Mouse (Mus musculus): ENCODE measurements around the gene Rasgrp2. TPM values are rescaled to one million over a fixed set of nuclear protein-coding genes. Genes with fewer than 3 reads are reported as not detected.

The Rasgrp2 gene
- polyA plus RNA-seq, 1 experiment from 2014 or later: 38.5 TPM

DNA sequence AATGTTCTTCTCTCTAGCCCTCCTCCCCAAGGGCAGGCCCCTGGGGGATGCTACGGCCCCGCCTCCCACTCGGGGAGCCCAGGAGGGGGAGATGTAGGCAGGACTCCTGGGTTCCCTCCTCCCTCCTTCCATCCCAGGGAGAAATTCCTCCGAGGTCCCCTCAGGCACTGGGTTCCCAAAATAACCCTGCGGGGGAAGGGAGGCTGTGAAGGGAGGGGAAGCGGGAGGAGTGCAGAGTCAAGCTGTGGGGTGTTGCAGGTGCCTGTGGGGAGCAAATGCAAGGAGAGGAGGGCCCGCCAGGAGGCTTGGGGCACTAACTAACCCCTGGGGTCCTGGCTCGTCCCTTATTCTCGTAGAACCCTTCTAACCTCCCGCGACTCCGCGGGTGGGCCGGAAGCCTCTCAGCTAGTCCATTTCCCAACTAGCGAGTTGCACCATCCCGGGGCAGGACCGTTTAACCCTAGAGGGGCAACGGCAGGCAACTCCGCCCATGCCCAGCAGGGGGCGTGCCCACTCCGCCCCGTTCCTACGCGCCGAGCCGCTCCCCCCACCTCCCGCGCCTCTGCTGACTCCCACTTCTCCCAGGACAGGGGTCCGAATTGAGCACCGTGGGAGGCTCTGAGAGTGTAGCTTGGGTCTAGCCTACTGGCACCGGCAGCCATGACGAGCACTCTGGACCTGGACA is 2.1 kb downstream of the Rasgrp2 start:
- peak; percentile 91 for TF ChIP-seq CTCF (IDR thresholded peaks at IDR 0.05; ENCODE audit: low read depth)

GRCm38 (mm10) chr19:6401951-6402350 is 2.8 kb downstream of the Rasgrp2 start:
- WGBS: 6% methylated on average over 9 of the region's 9 CpGs
- Histone ChIP-seq H3K27me3 (replicated peaks; ENCODE audit: control insufficient read depth, insufficient read depth, low read length) (peaks cover 30% of the 10 kb centered on the region), H3K9me3 (ENCODE audit: control insufficient read depth) (no peaks in the 10 kb centered on the region), H3K4me1 (replicated peaks; ENCODE audit: control insufficient read depth, insufficient read depth, low read length) (peaks cover 14% of the 10 kb centered on the region; the same call in 1 of the 2 replicates), H3K9ac (ENCODE audit: low read depth, low read length) (0 out of 2 replicates have a peak overlapping the region, but pooled peaks have one; percentile 0), H3K36me3 (ENCODE audit: control insufficient read depth, insufficient read depth) (no peaks in the 10 kb centered on the region), H3K4me3 (ENCODE audit: low read depth, low read length) (peak overlapping the region; percentile 52), H3K4me2 (replicated peaks; ENCODE audit: low read depth) (peak overlapping the region; percentile 78), H3K27ac (ENCODE audit: low read depth, low read length) (no peak overlapping the region)
- no peak for TF ChIP-seq CTCF (IDR thresholded peaks at IDR 0.05; ENCODE audit: low read depth)
- no peak for ATAC-seq

More for the DNA sequence above, 2.1 kb downstream of the Rasgrp2 start:
- H3K27ac ChIP-seq (ENCODE audit: low read depth, low read length): no peak overlapping the region
- 1% methylated on average over 32 of the region's 32 CpGs for WGBS
- H3K27me3 ChIP-seq (replicated peaks; ENCODE audit: control insufficient read depth, insufficient read depth, low read length): peaks cover 30% of the 10 kb centered on the region
- H3K9ac ChIP-seq (ENCODE audit: low read depth, low read length): 0 out of 2 replicates have a peak overlapping the region, but pooled peaks have one; percentile 0
- H3K4me2 ChIP-seq (replicated peaks; ENCODE audit: low read depth): peak overlapping the region; percentile 78
- peaks cover 14% of the 10 kb centered on the region; the same call in 1 of the 2 replicates for H3K4me1 ChIP-seq (replicated peaks; ENCODE audit: control insufficient read depth, insufficient read depth, low read length)
- no peaks in the 10 kb centered on the region for H3K9me3 ChIP-seq (ENCODE audit: control insufficient read depth)
- no peaks in the 10 kb centered on the region for H3K36me3 ChIP-seq (ENCODE audit: control insufficient read depth, insufficient read depth)
- peak; percentile 37 for ATAC-seq
- peak overlapping the region; percentile 52 for H3K4me3 ChIP-seq (ENCODE audit: low read depth, low read length)

DNA sequence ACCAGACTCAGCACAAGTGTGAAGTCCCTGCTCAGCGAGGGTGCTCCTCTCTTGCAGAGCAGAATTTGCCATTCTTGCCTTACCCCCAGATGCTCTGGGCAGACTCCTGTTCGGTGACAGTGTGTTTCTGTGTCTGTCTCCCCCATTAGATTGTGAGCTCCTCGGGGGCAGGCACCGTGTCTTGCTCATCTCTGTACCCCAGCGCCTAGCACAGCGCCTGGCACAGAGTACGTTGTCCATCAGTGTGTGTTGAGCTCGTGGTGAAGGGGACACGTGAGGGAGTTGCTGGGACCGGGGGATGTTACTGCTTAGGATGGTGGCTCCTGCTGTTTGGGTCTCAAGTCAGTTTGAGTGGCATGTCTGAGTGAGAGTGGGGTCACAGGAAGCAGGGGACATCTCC is 4.7 kb downstream of the Rasgrp2 start:
- no peak for TF ChIP-seq CTCF (IDR thresholded peaks at IDR 0.05; ENCODE audit: low read depth)
- peaks cover 11% of the 10 kb centered on the region; the same call in 1 of the 2 replicates for H3K4me1 ChIP-seq (replicated peaks; ENCODE audit: control insufficient read depth, insufficient read depth, low read length)
- no peak overlapping the region for H3K4me3 ChIP-seq (ENCODE audit: low read depth, low read length)
- ATAC-seq: no peak
- H3K36me3 ChIP-seq (ENCODE audit: control insufficient read depth, insufficient read depth): no peaks in the 10 kb centered on the region
- no peak overlapping the region for H3K4me2 ChIP-seq (replicated peaks; ENCODE audit: low read depth)
- peaks cover 23% of the 10 kb centered on the region for H3K27me3 ChIP-seq (replicated peaks; ENCODE audit: control insufficient read depth, insufficient read depth, low read length)
- no peaks in the 10 kb centered on the region for H3K9me3 ChIP-seq (ENCODE audit: control insufficient read depth)
- no peak overlapping the region for H3K27ac ChIP-seq (ENCODE audit: low read depth, low read length)
- H3K9ac ChIP-seq (ENCODE audit: low read depth, low read length): no peak overlapping the region
- 84% methylated on average over 10 of the region's 10 CpGs for WGBS

- 70% methylated on average over 10 of the region's 10 CpGs for WGBS
- Histone ChIP-seq H3K9ac (ENCODE audit: low read depth, low read length) (no peak overlapping the region), H3K27ac (ENCODE audit: low read depth, low read length) (no peak overlapping the region), H3K4me2 (replicated peaks; ENCODE audit: low read depth) (no peak overlapping the region), H3K9me3 (ENCODE audit: control insufficient read depth) (no peaks in the 10 kb centered on the region), H3K36me3 (ENCODE audit: control insufficient read depth, insufficient read depth) (no peaks in the 10 kb centered on the region), H3K27me3 (replicated peaks; ENCODE audit: control insufficient read depth, insufficient read depth, low read length) (peaks cover 18% of the 10 kb centered on the region), H3K4me1 (replicated peaks; ENCODE audit: control insufficient read depth, insufficient read depth, low read length) (peaks cover 6% of the 10 kb centered on the region; the same call in 1 of the 2 replicates), H3K4me3 (ENCODE audit: low read depth, low read length) (no peak overlapping the region)
- ATAC-seq: no peak
- no peak for TF ChIP-seq CTCF (IDR thresholded peaks at IDR 0.05; ENCODE audit: low read depth)
Observed at GRCm38 (mm10) chr19:6405433-6405832, 6.3 kb downstream of the Rasgrp2 start.

GRCm38 (mm10) chr19:6407109-6407508 is 8.0 kb downstream of the Rasgrp2 start:
- Histone ChIP-seq H3K4me2 (replicated peaks; ENCODE audit: low read depth) (no peak overlapping the region), H3K4me1 (replicated peaks; ENCODE audit: control insufficient read depth, insufficient read depth, low read length) (peaks cover 2% of the 10 kb centered on the region; the same call in 1 of the 2 replicates), H3K4me3 (ENCODE audit: low read depth, low read length) (no peak overlapping the region), H3K27ac (ENCODE audit: low read depth, low read length) (no peak overlapping the region), H3K9ac (ENCODE audit: low read depth, low read length) (no peak overlapping the region), H3K36me3 (ENCODE audit: control insufficient read depth, insufficient read depth) (no peaks in the 10 kb centered on the region; the same call in 1 of the 2 replicates), H3K27me3 (replicated peaks; ENCODE audit: control insufficient read depth, insufficient read depth, low read length) (peaks cover 6% of the 10 kb centered on the region; the same call in 1 of the 2 replicates), H3K9me3 (ENCODE audit: control insufficient read depth) (no peaks in the 10 kb centered on the region)
- no peak for ATAC-seq
- WGBS: 85% methylated on average over 8 of the region's 8 CpGs
- no peak for TF ChIP-seq CTCF (IDR thresholded peaks at IDR 0.05; ENCODE audit: low read depth)

GRCm38 (mm10) chr19:6407816-6408510 is 8.8 kb downstream of the Rasgrp2 start:
- no peaks in the 10 kb centered on the region for H3K9me3 ChIP-seq (ENCODE audit: control insufficient read depth)
- H3K4me2 ChIP-seq (replicated peaks; ENCODE audit: low read depth): no peak overlapping the region
- H3K27me3 ChIP-seq (replicated peaks; ENCODE audit: control insufficient read depth, insufficient read depth, low read length): no peaks in the 10 kb centered on the region; the same call in 1 of the 2 replicates
- no peaks in the 10 kb centered on the region; the same call in 1 of the 2 replicates for H3K36me3 ChIP-seq (ENCODE audit: control insufficient read depth, insufficient read depth)
- no peak for TF ChIP-seq CTCF (IDR thresholded peaks at IDR 0.05; ENCODE audit: low read depth)
- no peak overlapping the region for H3K27ac ChIP-seq (ENCODE audit: low read depth, low read length)
- ATAC-seq: no peak
- WGBS: 63% methylated on average over 16 of the region's 16 CpGs
- H3K9ac ChIP-seq (ENCODE audit: low read depth, low read length): no peak overlapping the region
- no peak overlapping the region for H3K4me3 ChIP-seq (ENCODE audit: low read depth, low read length)
- H3K4me1 ChIP-seq (replicated peaks; ENCODE audit: control insufficient read depth, insufficient read depth, low read length): no peaks in the 10 kb centered on the region
